Mouse (Mus musculus) forebrain, embryonic 11.5 days (tissue): ENCODE measurements around the gene Pax2. TPM values are rescaled to one million over a fixed set of nuclear protein-coding genes. Genes with fewer than 3 reads are reported as not detected.
A peak's percentile ranks its signal among the peaks of the same experiment; 100 is the strongest.

ENCODE experiments used
- ATAC-seq: fragments of 200-750 bp; cut with Nextera tagmentation; replicated peaks from 2 replicates; pipeline ENCODE4 v1.8.0; 2017; ENCODE audit warnings: moderate TSS enrichment; ENCODE audit not compliant: low FRiP score
- DNase-seq: peaks from one replicate; pipeline ENCODE4 v3.0.0-alpha.2; 2017; ENCODE audit warnings: low spot score
- H3K27ac ChIP-seq: fragments of 300-500 bp; sonication (generic); 2 replicates; pipeline ENCODE4 v1.5.1; 2014; ENCODE audit warnings: low read depth, low read length
- H3K27me3 ChIP-seq: fragments of 300-500 bp; sonication (generic); 2 replicates; pipeline ENCODE4 v1.6.1; 2014; ENCODE audit warnings: mild to moderate bottlenecking, low read length, mixed read lengths; ENCODE audit not compliant: control insufficient read depth, insufficient read depth
- H3K36me3 ChIP-seq: fragments of 300-500 bp; sonication (generic); 2 replicates; pipeline ENCODE4 v1.6.1; 2014; ENCODE audit warnings: mild to moderate bottlenecking, low read length, moderate library complexity, mixed read lengths; ENCODE audit not compliant: control insufficient read depth, insufficient read depth
- H3K4me1 ChIP-seq: fragments of 300-500 bp; sonication (generic); replicated peaks from 2 replicates; pipeline ENCODE4 v1.6.1; 2014; ENCODE audit warnings: low read length, mixed read lengths; ENCODE audit not compliant: control insufficient read depth, insufficient read depth
- H3K4me2 ChIP-seq: fragments of 300-500 bp; sonication (generic); 2 replicates; pipeline ENCODE4 v1.6.1; 2014; ENCODE audit warnings: low read depth, mild to moderate bottlenecking, low read length, moderate library complexity, mixed read lengths; ENCODE audit not compliant: severe bottlenecking
- H3K4me3 ChIP-seq: fragments of 300-500 bp; sonication (generic); 2 replicates; pipeline ENCODE4 v1.5.1; 2014; ENCODE audit warnings: low read depth, low read length
- H3K9ac ChIP-seq: fragments of 300-500 bp; sonication (generic); 2 replicates; pipeline ENCODE4 v1.6.1; 2014; ENCODE audit warnings: low read length
- H3K9me3 ChIP-seq: fragments of 300-500 bp; sonication (generic); 2 replicates; pipeline ENCODE4 v1.6.1; 2016; ENCODE audit warnings: low read length, mixed read lengths; ENCODE audit not compliant: control insufficient read depth
- WGBS: fragments of 180-500 bp; shearing (Covaris S2); extraction: QIAGEN DNeasy Blood & Tissue Kit; methylation state at CpG from one replicate; pipeline ENCODE4 v1.1.7; 2014; 5-methylcytosine and 5-hydroxymethylcytosine counted together
- polyA plus RNA-seq: library from polyadenylated mRNA; unstranded; fragments of >200 nt; fragmentation: Nextera tagmentation; extraction: Ambion mirVana; gene quantifications from 2 replicates; pipeline ENCODE4 v1.2.1, GENCODE M21; 2014

Pax2 gene
- polyA plus RNA-seq, 1 experiment from 2014 or later = 0.20 TPM

DNA sequence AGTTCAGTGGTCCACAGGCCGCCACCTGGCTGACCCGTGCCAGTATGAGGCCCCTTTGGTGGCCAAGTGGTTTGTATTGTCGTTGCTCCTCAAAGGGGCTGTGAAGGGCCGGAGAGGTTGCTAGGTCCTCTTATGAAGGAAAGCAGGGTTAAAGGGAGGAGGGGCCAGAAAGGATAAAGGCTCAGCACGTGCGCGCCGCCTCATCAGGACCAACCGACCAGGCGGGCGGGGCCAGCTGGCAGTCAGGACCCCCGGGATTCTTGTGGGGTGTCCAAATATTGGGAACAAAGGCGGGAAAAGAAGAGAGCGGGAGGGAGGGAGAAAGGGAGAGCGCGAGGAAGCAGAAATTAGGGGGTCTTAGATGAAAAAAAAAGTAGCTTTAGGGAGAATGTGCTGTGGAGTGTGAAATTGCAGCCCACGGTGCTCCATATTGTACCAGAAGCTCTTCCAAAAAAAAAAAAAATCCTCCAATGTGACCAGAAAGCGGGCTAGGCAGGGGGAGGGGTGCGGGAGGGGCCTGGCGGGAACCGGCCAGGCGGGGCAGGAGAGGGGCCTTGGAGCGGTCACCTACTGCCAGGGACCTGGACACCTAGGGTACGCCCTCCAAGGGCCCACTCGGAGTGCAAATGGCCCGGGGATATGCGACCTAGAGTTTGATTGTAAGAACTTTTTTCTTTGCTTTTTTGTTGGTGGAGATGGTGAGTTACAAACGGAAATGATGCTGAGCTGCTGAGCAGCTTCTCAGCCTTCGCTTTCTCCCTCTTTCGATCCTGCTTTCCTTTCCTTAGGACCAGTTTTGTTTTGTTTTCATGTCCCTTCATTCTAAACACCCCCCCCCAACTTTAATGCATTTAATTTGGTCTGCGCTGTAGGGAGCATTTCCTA, 3.5 kb upstream of the Pax2 start:
- DNase-seq (peak; percentile 66), ATAC-seq (no peak)
- WGBS = under 1% methylated on average over 31 of the region's 31 CpGs
- Histone ChIP-seq H3K36me3 (no peaks in the 10 kb centered on the region), H3K4me3 (no peak overlapping the region), H3K4me2 (no peak overlapping the region), H3K9ac (no peak overlapping the region), H3K27me3 (peaks cover 98% of the 10 kb centered on the region), H3K9me3 (no peaks in the 10 kb centered on the region), H3K4me1 (peaks cover 25% of the 10 kb centered on the region), H3K27ac (no peak overlapping the region)

DNA sequence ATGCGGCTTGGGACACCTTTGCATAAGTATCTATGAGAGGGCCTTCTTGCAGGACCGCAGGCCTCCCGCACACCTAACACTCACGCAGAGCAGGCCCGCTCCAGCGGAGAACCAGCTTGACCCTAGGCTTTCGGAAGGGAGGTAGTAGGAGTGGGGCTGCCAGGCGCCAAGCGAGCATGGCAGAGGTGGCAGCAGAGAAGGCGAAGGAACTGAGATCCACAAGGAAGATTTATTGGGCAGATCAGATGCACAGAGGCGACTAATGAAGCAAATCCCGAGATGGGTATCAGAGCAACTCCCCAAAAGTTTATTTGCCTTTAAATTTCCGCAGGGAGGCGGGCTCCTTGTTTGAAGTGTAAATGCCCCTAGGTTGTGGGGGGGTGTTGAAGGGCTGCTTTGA, 2.5 kb upstream of the Pax2 start:
- Histone ChIP-seq H3K4me1 (peaks cover 25% of the 10 kb centered on the region), H3K9ac (no peak overlapping the region), H3K4me2 (no peak overlapping the region), H3K27me3 (peaks cover 96% of the 10 kb centered on the region), H3K27ac (no peak overlapping the region), H3K4me3 (no peak overlapping the region), H3K36me3 (no peaks in the 10 kb centered on the region), H3K9me3 (no peaks in the 10 kb centered on the region)
- peak; percentile 64 for DNase-seq
- 2% methylated on average over 14 of the region's 14 CpGs for WGBS
- no peak for ATAC-seq

DNA sequence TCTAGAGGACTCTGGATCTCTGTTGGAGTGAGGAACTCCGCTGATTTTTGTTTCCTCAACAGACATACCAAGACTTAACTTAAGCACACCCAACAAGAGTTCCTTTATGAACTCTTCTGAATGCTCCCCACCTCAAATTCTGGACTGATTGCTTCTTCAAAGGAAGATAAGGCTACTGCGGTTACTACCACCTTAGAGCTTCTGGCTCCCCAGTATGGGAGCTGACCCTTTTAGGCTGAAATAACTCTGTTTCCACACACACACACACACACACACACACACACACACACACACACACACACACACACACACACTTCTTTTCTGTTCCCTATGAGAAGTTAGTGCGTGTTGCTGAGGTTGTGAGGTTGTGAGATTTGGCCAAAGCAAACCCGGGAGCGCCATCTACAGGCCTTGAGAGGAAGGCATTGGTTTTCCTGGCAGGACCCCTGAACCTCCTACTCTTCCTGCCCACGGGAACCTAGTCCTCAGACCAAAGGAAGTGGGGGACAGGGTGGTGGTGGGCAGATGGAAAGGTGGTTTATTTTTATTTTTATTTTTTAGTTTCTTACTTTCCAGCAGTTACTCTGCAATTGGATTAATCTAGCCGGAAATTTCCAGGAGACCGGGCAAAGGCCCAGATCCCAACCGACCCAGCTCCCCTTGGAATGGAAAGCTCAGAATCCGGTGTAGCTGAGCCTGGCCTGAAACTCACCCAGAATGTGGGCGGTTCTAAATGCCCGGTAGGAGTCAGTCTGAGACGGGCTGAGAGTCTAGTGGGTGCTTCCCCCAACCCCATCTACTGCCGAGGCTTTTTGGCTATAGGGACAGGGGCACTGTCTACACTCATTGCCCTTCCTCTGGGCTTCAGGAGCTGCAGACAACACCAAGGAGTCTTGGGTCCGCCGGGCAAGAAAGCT, 1.1 kb upstream of the Pax2 start:
- no peak overlapping the region for H3K4me3 ChIP-seq
- DNase-seq (peak; percentile 84), ATAC-seq (no peak)
- H3K9me3 ChIP-seq = no peaks in the 10 kb centered on the region
- peaks cover 92% of the 10 kb centered on the region for H3K27me3 ChIP-seq
- under 1% methylated on average over 16 of the region's 16 CpGs for WGBS
- no peak overlapping the region for H3K9ac ChIP-seq
- H3K27ac ChIP-seq = no peak overlapping the region
- H3K36me3 ChIP-seq = no peaks in the 10 kb centered on the region
- H3K4me2 ChIP-seq = no peak overlapping the region
- peaks cover 27% of the 10 kb centered on the region for H3K4me1 ChIP-seq

DNA sequence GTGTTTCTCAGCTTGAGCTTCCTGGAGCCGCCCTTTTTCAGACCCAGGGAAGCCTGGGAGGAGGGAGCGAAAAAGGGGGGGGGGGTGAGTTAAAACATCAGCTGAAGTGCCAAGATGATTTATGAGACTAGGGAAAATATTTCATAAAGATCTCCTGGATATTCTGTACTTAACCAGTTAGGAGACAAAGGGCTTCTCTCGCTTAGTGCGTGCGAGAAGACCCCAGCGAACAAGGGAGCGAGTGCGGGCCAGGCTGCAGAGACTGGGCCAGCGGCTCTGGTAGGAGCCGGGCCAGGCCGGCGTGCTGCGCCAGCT, 510 bp upstream of the Pax2 start:
- Histone ChIP-seq H3K4me3 (peak overlapping the region; percentile 38; the same call in 1 of the 2 replicates), H3K4me1 (peaks cover 25% of the 10 kb centered on the region), H3K27ac (no peak overlapping the region), H3K36me3 (no peaks in the 10 kb centered on the region), H3K9me3 (no peaks in the 10 kb centered on the region), H3K4me2 (peak overlapping the region; percentile 77; the same call in 1 of the 2 replicates), H3K27me3 (peaks cover 89% of the 10 kb centered on the region), H3K9ac (no peak overlapping the region)
- ATAC-seq = no peak
- no peak for DNase-seq
- WGBS = 0% methylated on average over 13 of the region's 13 CpGs

DNA sequence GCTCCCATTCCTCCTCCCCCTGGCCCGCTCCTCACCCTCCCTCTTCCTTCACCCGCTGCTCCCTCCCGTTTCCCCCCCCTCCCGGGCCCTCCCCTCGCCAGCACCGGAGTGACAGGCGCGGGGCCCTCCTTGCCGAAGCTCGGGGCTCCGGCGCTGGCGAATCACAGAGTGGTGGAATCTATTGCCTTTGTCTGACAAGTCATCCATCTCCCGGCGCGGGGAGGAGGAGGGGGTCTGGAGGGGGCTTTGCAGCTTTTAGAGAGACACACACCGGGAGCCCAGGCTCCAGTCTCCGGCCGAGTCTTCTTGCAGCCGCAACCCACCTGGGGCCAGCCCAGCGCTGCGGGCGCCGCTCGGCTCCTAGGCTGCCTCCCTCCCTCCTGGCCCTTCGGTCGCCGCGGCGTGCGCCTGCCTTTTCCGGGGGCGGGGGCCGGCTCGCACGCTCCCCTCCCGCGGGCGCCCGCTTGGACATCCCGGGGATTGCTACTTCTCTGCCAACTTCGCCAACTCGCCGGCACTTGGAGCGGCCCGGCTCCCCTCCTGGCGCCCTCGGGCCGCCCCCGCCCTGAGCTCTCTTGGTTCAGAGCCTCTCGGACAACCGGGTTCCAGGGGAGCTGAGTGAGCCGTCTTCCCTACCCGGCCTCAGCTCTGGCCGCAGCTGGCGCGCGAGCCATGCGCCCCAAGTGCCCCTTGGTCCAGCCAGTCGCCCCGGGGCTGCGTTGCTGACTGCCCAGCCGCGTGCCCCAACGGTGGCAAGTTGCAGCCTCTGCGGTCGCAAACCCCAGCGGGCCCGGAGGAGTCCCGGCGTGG, 781 bp downstream of the Pax2 start:
- peak; percentile 83 for DNase-seq
- Histone ChIP-seq H3K9ac (peak overlapping the region; percentile 23), H3K36me3 (no peaks in the 10 kb centered on the region), H3K4me2 (peak overlapping the region; percentile 77), H3K27ac (no peak overlapping the region), H3K4me3 (peak overlapping the region; percentile 38), H3K27me3 (peaks cover 89% of the 10 kb centered on the region), H3K4me1 (peaks cover 25% of the 10 kb centered on the region), H3K9me3 (no peaks in the 10 kb centered on the region)
- WGBS = under 1% methylated on average over 67 of the region's 71 CpGs
- ATAC-seq = peak; percentile 62

DNA sequence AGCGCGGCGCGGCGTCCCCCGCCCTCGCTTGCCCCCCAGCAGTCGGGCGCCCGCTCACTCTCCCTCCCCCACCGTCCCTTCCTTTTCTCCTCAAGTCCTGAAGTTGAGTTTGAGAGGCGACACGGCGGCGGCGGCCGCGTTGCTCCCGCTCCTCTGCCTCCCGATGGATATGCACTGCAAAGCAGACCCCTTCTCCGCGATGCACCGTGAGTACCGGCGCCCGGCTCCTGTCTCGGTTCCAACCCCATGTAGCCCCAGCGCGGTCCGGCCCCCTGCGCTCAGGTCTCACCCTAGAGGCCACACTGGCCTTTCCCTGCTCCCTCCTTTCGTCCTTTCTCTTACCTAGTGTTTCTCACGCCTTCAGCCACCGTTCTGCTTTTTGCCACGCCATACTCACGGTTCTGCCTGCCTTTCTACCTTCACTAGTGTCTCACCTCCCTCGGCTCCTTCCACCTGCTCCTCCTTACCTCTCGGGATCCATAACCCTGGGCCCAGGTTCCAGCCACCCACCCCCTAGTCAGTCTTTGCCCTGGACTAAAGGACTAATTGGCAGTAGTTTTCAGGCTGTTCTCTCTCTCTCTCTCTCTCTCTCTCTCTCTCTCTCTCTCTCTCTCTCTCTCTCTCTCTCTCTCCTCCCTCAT, 1.5 kb downstream of the Pax2 start:
- no peaks in the 10 kb centered on the region for H3K9me3 ChIP-seq
- peaks cover 23% of the 10 kb centered on the region for H3K4me1 ChIP-seq
- peak overlapping the region; percentile 23 for H3K9ac ChIP-seq
- no peaks in the 10 kb centered on the region for H3K36me3 ChIP-seq
- peak overlapping the region; percentile 77 for H3K4me2 ChIP-seq
- ATAC-seq (no peak), DNase-seq (no peak)
- H3K27ac ChIP-seq = no peak overlapping the region
- H3K4me3 ChIP-seq = peak overlapping the region; percentile 38
- H3K27me3 ChIP-seq = peaks cover 89% of the 10 kb centered on the region
- under 1% methylated on average over 33 of the region's 38 CpGs for WGBS

DNA sequence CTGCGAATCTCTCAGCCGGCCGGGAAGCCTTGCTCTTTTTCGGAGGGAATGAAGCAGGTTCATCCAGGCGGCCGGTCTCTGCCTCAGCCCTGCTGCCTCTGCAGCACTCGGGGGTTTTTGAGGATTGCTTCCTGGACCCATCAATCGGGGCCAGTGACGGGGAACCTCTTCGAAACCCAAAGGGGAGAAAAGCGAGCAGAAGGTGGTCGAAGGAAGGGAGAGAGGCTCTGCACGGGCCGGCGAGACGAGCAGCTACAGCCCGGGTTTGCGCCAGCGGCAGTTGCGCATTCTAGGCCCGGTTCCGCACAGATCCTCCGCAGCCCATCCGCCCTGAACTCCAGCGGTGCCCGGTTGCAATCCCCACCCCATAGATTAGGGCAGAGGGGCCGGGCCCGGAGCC, 3.0 kb downstream of the Pax2 start:
- Histone ChIP-seq H3K9me3 (no peaks in the 10 kb centered on the region), H3K4me3 (0 out of 2 replicates have a peak overlapping the region, but pooled peaks have one; percentile 1), H3K27ac (no peak overlapping the region), H3K4me1 (peaks cover 19% of the 10 kb centered on the region), H3K27me3 (peaks cover 88% of the 10 kb centered on the region), H3K4me2 (peak overlapping the region; percentile 15; the same call in 1 of the 2 replicates), H3K36me3 (no peaks in the 10 kb centered on the region), H3K9ac (no peak overlapping the region)
- ATAC-seq (no peak), DNase-seq (no peak)
- 1% methylated on average over 28 of the region's 28 CpGs for WGBS
